Mouse (Mus musculus): ENCODE results near the gene Srrm4.

Gene Srrm4

GRCm38 (mm10) chr5:116552584-116552983, 39.0 kb downstream of the Srrm4 start:
- no peak for DNase-seq

DNA sequence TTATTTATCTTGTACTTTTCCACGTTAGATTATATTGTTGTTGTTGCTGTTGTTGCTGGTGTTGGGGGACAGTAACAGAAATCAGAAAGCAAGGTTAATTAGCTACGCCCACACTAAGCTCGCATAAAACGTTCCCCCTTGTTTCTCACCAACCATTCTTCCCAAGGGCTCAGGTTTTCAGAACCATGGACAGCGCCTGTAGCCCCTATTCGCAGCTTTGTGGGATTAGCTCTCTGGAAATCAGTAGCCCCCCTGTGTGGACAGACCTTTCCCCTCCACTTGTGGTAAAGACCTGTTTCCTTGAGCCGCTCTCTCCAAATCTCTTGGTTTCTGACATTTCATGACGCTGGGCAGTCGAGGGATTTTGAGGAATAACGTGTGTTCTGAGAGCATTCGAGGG, 45.9 kb downstream of the Srrm4 start:
- DNase-seq, result no peak

DNA sequence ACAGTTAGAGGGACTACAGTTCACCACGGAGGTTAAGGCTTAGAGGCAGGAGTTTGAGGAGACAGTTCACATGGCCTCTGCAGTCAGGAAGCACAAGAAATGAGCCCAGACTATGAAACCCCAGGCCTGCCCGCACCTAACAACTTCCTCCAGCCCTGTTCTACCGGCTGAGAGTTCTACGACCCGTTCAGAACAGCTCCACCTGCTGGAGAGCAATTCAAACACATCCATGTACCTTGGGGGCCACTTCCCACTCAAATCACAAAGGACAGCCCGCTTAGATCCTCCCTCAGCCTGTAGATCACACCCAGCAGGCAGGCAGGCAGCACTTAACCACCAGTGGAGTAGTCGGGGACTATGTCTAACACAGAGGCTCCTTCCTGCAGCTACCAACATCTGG, 49.3 kb downstream of the Srrm4 start:
- DNase-seq, result no peak

DNA sequence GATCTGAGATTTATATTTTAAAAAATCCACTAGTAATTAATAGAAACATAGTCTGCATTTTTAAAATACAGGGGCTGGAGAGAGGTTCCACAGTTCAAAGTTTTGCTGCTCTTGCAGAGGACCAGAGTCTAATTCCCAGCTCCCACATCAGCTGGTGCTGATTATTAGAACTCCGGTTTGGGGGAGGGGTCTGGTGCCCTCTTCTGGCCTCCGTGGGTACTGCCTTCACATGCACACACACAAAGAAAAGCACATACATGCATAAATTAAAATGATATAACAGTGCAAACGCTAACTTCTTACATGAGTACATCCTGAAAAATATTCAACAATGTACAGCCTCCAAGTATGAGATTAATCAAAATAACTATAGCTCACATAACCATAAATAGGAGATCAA, 50.5 kb downstream of the Srrm4 start:
- no peak for DNase-seq

GRCm38 (mm10) chr5:116539360-116539759, 52.3 kb downstream of the Srrm4 start:
- no peak for DNase-seq

DNA sequence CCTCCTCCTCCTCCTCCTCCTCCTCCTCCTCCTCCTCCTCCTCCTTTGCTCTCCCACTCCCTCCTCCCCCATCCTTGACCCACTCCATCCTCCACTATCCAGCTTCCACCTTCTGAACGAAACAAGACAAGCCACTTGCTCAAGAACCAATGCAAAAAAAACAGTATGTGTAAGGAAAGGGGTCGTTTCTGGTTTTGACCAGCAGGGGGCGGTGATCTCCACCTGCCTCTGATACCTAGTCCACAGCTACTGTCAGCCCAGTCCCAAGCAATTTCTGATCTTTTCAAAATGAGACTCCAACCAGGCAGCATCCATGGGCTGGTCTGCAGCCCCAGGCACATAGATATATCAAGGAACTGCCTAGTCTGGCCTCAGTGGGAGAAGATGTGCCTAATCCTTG, 53.1 kb downstream of the Srrm4 start:
- no peak for DNase-seq

DNA sequence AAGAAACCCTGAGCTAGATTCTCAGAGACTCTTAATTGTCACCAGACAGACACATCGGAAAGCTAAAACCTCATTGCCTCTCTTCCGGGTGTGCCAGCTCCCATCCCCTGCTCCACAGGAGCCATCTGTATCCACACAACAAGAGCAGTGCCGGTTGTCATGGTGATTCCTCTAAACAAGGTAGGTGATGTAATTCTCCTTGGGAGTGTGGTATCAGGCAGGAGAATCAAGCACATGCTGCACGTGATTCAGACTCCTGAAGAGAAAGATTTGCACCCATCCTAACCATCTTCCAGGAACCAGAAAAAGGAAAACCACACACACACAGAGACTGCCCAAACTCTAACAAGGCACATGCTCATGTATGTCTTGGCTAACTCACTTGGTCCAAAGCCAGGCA, 65.3 kb downstream of the Srrm4 start:
- DNase-seq, result peak; percentile 66

- DNase-seq, result no peak
Measured at GRCm38 (mm10) chr5:116525308-116525707, 66.3 kb downstream of the Srrm4 start.

DNA sequence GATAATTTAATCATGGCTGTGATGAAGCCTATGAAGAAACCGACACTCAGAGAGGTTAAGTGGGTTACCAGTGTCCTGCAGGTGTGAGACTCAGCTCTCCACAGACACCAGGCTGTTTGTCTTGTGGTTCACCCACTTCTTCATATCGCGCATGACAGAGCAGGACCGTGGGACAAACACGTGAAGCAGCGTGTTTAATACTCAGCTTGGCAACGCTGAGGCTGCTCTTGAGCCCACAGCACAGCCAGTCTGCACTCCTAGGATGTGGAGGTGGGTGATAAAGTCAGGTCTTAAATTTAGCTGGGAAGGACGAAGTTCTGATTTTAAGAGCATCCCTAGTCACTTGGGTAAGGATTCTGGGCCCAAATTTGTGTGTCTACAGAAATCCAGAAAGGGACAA, 68.1 kb downstream of the Srrm4 start:
- DNase-seq, result no peak

GRCm38 (mm10) chr5:116523079-116523478, 68.5 kb downstream of the Srrm4 start:
- no peak for DNase-seq

DNA sequence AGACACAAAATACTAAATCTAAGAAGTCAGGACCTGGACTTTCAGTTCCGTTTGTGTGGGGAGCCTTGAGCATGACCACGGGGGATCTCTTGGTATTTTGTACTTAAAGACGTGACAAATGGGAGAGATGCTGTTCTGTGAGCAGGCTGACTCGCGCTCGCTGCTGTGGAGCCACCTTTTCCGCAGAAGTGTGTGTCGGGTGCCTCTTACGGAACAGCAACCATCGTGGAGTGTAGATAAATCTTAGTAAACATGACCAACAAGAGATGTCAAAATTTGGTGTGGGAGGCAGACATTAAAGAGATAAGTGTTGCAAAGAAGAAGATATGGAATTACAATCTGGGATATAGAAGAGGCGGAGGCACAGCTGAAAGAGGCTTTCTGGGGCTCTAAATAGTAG, 69.3 kb downstream of the Srrm4 start:
- DNase-seq, result no peak

DNA sequence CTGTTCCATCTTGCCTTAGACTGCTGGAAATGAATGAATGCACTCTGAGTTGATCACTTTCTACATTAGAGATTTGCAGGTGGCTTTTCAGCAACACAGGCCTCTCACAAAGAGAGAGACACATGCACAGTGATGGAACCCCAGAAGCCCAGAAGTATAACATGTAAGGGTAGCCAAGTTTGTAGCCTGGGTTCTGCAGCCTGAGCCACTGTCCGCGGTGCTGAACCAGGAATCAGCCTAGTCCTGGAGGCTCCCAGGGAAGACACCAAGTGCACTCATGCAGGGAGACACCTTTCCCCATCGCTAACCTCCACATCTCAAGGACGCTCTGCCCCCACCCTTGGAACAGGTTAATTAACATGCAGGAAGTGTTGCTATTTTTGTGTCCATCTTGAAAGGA, 73.6 kb downstream of the Srrm4 start:
- no peak for DNase-seq

- no peak for DNase-seq
Measured at GRCm38 (mm10) chr5:116512135-116512534, 79.5 kb downstream of the Srrm4 start.

- DNase-seq, result no peak
Measured at GRCm38 (mm10) chr5:116510229-116510628, 81.4 kb downstream of the Srrm4 start.

GRCm38 (mm10) chr5:116501342-116501741, 90.3 kb downstream of the Srrm4 start:
- no peak for DNase-seq

- peak; percentile 59 for DNase-seq
Measured at GRCm38 (mm10) chr5:116498880-116499640, 92.6 kb downstream of the Srrm4 start.

DNA sequence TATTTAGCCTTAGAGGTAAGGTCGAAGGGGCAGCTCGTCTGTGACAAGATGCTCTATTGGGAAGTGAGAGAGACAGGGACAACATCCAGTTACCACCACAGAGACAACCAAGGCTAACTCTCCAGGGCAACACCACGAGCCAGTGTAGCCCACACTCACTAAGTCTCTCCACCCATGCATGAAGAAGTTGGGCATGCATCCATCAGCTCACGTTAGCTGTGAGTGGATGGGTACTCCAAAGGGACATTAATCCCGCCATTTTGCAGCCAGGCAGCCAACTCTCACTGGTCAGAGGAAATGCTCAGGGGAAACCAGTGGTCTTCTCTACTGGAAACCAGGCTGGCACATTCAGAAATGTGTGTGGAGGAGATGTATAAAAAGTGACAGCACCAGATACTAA, 93.8 kb downstream of the Srrm4 start:
- no peak for DNase-seq

DNA sequence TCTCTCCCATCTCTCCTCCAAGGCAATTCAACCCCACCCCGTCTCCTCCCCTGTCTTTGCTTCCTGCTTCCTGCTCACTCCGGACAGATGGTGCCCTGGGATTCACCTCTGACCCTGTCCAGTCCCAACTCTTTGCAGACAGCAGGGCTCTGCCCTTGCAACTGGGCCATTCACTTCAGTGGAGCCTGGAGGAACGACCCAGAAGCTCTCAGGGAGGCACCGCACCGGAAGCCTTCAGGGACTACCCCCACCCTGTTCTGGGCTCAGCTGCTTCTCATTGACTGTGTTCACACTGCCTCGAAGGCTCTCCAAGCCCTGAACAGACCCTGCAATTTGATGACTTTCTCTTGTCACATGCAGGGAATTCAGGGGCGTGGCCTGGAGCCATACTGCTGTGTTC, 94.4 kb downstream of the Srrm4 start:
- DNase-seq, result no peak

DNA sequence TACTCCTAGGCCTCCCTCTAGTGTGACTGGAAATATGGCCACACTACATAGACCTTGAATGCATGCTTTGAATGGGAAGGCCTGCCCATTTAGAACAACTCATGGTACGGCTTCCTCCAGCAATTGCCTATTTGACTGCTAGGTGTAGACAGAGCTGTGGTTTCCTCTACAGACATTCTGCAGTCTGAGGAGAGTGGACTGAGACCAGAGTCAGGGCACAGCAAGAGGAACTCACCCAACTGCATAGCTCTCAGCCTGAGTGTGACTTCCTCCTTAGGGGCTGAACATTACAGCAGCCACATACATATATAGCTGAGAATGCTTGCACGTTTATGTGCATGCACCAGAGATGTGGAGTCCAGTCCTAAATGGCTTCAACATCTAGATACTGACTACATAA, 94.9 kb downstream of the Srrm4 start:
- DNase-seq, result no peak

- no peak for DNase-seq
Measured at GRCm38 (mm10) chr5:116495466-116495865, 96.2 kb downstream of the Srrm4 start.

DNA sequence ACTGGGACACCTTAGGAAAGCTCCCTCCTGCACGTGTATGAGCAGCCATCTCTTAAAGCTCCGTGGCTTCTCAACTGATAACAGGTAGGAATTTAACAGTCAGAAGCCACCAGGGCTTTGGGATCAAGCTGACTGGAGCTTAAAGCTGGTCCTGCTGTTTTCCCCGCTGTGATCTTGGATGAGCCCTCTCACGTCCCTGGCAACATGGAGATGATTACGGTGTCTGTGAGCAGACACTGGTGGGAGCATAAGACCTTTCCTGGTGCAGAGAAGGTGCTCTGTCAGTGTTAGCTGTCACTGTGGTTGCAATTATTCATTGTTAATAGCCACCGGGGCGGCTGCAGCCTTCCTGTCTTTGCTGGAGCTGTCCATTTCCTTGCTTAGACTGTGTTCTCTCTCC, 97.2 kb downstream of the Srrm4 start:
- DNase-seq, result no peak

- no peak for DNase-seq
Measured at GRCm38 (mm10) chr5:116492726-116493125, 98.9 kb downstream of the Srrm4 start.

GRCm38 (mm10) chr5:116491794-116492420, 99.7 kb downstream of the Srrm4 start:
- DNase-seq, result no peak

DNA sequence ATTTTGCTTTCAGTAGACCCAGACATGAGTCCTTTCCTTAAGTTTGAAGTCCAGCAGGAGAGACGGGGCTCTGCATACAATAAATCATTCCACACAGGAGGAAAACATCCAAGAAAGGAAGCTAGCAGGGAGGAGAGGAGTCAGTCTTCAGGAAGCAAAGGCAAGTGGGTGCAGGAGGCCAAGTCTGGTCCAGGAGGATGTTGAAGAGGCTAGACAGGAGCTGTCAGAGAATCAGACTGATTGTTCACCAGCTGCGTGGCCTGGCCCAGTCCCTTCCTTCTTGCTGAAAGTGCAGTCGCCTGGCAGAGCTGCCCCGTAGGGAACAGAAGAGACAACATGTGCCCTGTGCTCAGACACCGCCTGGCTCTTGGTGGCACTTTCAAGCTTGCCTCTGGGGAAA, 100.8 kb downstream of the Srrm4 start:
- no peak for DNase-seq

- no peak for DNase-seq
Measured at GRCm38 (mm10) chr5:116489621-116490020, 102.0 kb downstream of the Srrm4 start.
